Mouse (Mus musculus) brain, embryonic 18.5 days (tissue): ENCODE measurements around the gene 4933436I01Rik.

Experiments
- DNase-seq: peaks from one replicate; pipeline ENCODE4 v3.0.0-alpha.2; 2012; ENCODE audit warnings: low read depth, low spot score

4933436I01Rik gene

DNA sequence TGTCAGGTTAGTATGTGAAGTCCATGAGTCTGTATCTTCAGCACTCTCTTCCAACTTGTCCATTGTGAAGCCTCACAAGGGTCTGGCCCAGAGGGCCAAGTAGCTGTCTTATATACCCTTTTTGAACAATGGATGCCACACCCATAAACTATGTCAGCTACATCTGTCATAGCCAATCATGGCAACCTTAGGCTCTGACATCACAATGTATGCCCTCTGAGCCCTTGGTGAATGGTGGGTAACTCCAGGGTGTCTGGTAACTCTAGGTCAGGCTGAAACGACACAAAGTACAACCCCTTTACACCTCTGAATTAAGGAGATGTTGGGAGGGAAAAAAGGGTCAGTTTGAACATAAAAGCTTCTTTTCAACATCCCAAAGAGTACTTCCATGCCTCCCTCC, at the start of gene 4933436I01Rik:
TSS of gene 4933436I01Rik (minus strand) at position 101 of the 400 bp plus-strand sequence.
- no peak for DNase-seq

- no peak for DNase-seq
These were observed 3.7 kb upstream of the 4933436I01Rik start for GRCm38 (mm10) chrX:67924769-67925470.

DNA sequence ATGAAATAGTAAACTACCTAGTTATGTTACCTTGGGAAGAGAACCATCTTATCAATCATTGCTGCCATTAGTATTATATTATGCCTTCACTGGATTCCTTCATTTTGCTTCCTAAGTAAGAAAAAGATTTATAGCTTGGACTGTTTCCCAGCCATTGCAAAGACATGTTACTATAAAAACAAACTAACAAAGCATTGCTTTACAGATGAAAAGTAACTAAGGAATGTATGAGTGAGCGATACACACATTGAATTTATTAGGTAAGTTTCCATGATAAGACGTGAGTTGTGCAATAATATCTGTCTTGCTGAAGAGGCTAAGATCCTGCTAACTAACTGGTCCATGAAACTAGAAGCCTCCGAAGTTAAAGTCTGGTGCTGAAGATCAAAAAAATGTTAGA, 37.8 kb downstream of the 4933436I01Rik start:
- no peak for DNase-seq
